Mouse (Mus musculus): ENCODE data around the gene Capza1. TPM values are rescaled to one million over a fixed set of nuclear protein-coding genes. Genes with fewer than 3 reads are reported as not detected.

The Capza1 gene
- polyA plus RNA-seq, 1 experiment from 2014 or later = 245 TPM

DNA sequence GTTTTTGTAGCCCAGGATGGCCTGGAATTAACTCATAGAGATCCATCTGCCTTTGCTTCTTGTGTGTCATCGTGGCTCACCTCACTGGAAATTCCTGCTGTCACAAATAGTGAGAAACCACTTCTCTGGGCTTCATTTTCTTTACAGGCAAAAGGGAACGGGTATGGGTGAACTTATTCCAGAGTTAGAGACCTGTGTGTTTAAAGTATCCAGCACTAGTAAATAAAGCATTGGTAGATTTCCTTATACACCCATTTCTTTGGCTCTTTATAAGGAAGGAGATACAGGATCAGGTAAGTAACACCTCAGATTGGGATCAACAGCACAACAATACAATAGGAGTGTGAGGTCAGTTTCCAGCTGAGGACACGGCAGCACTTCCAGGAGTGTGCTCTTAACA, 76.2 kb downstream of the Capza1 start, which contains the start of gene Rhoc:
Gene Rhoc, plus strand, starts transcription at position 301 of the 400 bp plus-strand sequence.
- H3K9me3 ChIP-seq (ENCODE audit: control insufficient read depth, low read length) = no peaks in the 10 kb centered on the region
- DNase-seq (ENCODE audit: low spot score) (no peak), ATAC-seq (ENCODE audit: low FRiP score) (peak; percentile 29)
- H3K36me3 ChIP-seq (ENCODE audit: control insufficient read depth, insufficient read depth, low read length) = no peaks in the 10 kb centered on the region
- H3K9ac ChIP-seq (ENCODE audit: low read depth, low read length) = peak within 1 kb of the TSS; percentile 70
- peak within 1 kb of the TSS; percentile 65 for H3K4me3 ChIP-seq (ENCODE audit: low read depth, low read length)
- 36% methylated on average over 3 of the region's 3 CpGs for WGBS
- no peaks in the 10 kb centered on the region for H3K4me1 ChIP-seq (replicated peaks; ENCODE audit: control insufficient read depth, insufficient read depth, low read length)
- peaks cover 14% of the 10 kb centered on the region for H3K27me3 ChIP-seq (ENCODE audit: control insufficient read depth, insufficient read depth, low read length)
- peak within 1 kb of the TSS; percentile 93 for H3K4me2 ChIP-seq (replicated peaks; ENCODE audit: low read depth, low read length)
- H3K27ac ChIP-seq (ENCODE audit: low read depth, low read length) = peak within 1 kb of the TSS; percentile 60

DNA sequence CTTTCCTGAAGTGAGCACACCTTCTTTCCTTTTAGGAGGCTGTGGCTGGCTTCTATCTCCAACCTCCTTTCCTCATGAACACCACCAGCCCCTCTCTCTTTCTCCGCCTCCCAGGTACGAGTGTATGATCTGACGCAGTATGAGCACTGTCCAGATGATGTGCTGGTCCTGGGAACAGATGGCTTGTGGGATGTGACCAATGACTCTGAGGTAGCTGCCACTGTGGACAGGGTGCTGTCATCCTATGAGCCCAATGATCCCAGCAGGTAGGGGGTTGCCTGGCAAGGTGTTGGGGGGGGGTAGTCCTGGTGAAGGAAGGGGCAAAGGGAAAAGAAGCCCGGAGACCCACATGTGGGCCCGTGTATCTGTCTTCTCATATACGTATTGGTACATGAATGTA, 79.0 kb downstream of the Capza1 start:
- no peaks in the 10 kb centered on the region for H3K36me3 ChIP-seq (ENCODE audit: control insufficient read depth, insufficient read depth, low read length)
- WGBS = 92% methylated on average over 6 of the region's 6 CpGs
- H3K9ac ChIP-seq (ENCODE audit: low read depth, low read length) = no peak overlapping the region
- H3K4me3 ChIP-seq (ENCODE audit: low read depth, low read length) = no peak overlapping the region
- H3K9me3 ChIP-seq (ENCODE audit: control insufficient read depth, low read length) = no peaks in the 10 kb centered on the region
- H3K4me1 ChIP-seq (replicated peaks; ENCODE audit: control insufficient read depth, insufficient read depth, low read length) = peaks cover 6% of the 10 kb centered on the region
- no peak overlapping the region for H3K27ac ChIP-seq (ENCODE audit: low read depth, low read length)
- ATAC-seq (ENCODE audit: low FRiP score) (no peak), DNase-seq (ENCODE audit: low spot score) (no peak)
- H3K27me3 ChIP-seq (ENCODE audit: control insufficient read depth, insufficient read depth, low read length) = peaks cover 42% of the 10 kb centered on the region
- no peak overlapping the region for H3K4me2 ChIP-seq (replicated peaks; ENCODE audit: low read depth, low read length)

DNA sequence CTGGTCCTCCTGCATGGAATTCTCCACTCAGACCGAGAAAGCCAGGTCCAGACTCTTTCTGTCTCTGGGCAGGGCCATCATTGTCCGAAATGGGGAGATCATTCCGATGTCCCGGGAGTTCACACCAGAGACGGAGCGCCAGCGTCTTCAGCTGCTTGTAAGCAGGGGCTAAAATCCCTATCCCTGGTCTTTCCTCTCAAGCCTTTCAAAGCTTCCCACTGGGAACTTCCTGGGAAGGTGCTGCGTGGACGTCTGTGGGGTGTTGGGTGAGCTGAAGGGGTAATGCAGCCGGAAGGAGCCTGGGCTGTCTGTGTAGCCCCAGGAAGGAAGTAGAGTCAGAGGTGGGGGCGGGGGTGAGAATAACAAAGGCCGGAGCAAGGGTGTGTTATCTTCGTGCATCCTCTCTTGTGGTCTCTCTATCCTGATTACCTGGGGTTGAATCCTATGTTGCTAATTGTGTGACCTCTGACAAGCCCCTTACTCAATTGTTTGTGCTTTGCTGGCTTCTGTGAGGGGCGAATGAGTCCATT, 80.3 kb downstream of the Capza1 start:
- Histone ChIP-seq H3K36me3 (ENCODE audit: control insufficient read depth, insufficient read depth, low read length) (no peaks in the 10 kb centered on the region), H3K9me3 (ENCODE audit: control insufficient read depth, low read length) (no peaks in the 10 kb centered on the region), H3K4me3 (ENCODE audit: low read depth, low read length) (no peak overlapping the region), H3K4me2 (replicated peaks; ENCODE audit: low read depth, low read length) (no peak overlapping the region), H3K27ac (ENCODE audit: low read depth, low read length) (no peak overlapping the region), H3K4me1 (replicated peaks; ENCODE audit: control insufficient read depth, insufficient read depth, low read length) (peaks cover 6% of the 10 kb centered on the region), H3K27me3 (ENCODE audit: control insufficient read depth, insufficient read depth, low read length) (peaks cover 53% of the 10 kb centered on the region), H3K9ac (ENCODE audit: low read depth, low read length) (no peak overlapping the region)
- no peak for DNase-seq (ENCODE audit: low spot score)
- no peak for ATAC-seq (ENCODE audit: low FRiP score)
- 40% methylated on average over 14 of the region's 14 CpGs for WGBS

DNA sequence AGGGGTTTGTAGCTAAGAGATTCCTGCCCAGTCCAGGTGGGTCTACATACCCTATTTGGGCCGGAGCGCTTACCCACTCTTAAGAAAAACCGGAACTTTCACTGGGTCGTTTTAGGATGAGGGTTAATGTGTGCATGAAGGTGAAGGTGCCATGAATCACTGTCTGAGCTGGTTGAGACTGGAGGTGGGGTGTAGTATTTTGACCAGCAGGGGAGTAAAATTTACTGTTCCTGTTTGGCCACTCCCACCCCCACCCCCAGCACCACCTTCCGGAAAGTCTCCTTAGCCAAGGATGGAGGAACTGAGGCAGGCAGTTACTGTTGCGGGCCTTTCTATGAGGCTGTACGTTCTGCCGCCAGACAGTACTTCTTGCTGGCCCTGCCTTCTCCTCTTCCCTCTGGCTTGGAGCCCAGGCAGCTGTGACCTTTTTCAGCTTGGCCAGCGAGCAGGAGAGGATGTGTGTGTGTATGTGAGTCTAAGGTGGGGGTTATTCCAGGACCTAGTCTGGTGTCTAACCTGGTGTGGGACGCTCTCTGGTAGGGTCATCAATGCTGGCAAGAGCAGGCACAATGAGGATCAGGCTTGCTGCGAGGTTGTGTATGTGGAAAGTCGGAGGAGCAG, 82.1 kb downstream of the Capza1 start:
- DNase-seq (ENCODE audit: low spot score) = no peak
- no peak for ATAC-seq (ENCODE audit: low FRiP score)
- H3K4me3 ChIP-seq (ENCODE audit: low read depth, low read length) = no peak overlapping the region
- H3K27me3 ChIP-seq (ENCODE audit: control insufficient read depth, insufficient read depth, low read length) = peaks cover 71% of the 10 kb centered on the region
- 13% methylated on average over 12 of the region's 12 CpGs for WGBS
- no peak overlapping the region; the same call in 1 of the 2 replicates for H3K4me2 ChIP-seq (replicated peaks; ENCODE audit: low read depth, low read length)
- no peak overlapping the region for H3K27ac ChIP-seq (ENCODE audit: low read depth, low read length)
- no peaks in the 10 kb centered on the region for H3K9me3 ChIP-seq (ENCODE audit: control insufficient read depth, low read length)
- H3K4me1 ChIP-seq (replicated peaks; ENCODE audit: control insufficient read depth, insufficient read depth, low read length) = peaks cover 6% of the 10 kb centered on the region
- no peaks in the 10 kb centered on the region for H3K36me3 ChIP-seq (ENCODE audit: control insufficient read depth, insufficient read depth, low read length)
- no peak overlapping the region for H3K9ac ChIP-seq (ENCODE audit: low read depth, low read length)

DNA sequence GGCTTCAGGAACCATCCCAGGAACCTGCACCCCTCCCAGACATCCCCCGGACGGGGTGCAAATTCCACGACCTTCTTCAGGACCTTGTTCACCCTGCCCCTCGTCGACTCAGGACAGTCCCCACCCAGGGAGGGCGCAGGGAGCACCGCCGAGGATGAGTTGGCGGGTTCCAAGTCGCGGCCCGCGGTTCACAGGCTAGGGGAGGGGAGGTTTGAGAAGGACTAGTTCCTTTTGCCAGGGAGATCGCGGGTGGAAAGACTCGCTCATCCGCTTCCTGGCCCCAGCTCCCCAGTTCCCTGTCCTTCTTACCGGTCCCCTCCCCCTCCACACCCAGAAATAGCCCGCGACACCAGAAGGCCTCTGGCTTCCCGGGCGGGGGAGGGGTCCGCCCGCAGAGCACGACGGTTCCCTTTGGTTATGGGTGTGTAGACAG, 82.8 kb downstream of the Capza1 start, which contains the start of gene Fam19a3:
Gene Fam19a3, minus strand, starts transcription at position 370 of the 433 bp plus-strand sequence.
- H3K4me3 ChIP-seq (ENCODE audit: low read depth, low read length) = peak within 1 kb of the TSS; percentile 40
- no peaks in the 10 kb centered on the region for H3K36me3 ChIP-seq (ENCODE audit: control insufficient read depth, insufficient read depth, low read length)
- ATAC-seq (ENCODE audit: low FRiP score) (peak; percentile 8; the same call in 1 of the 2 replicates), DNase-seq (ENCODE audit: low spot score) (no peak)
- peak within 1 kb of the TSS; percentile 87 for H3K4me2 ChIP-seq (replicated peaks; ENCODE audit: low read depth, low read length)
- H3K27me3 ChIP-seq (ENCODE audit: control insufficient read depth, insufficient read depth, low read length) = peaks cover 78% of the 10 kb centered on the region
- 1% methylated on average over 25 of the region's 26 CpGs for WGBS
- H3K9me3 ChIP-seq (ENCODE audit: control insufficient read depth, low read length) = no peaks in the 10 kb centered on the region
- H3K4me1 ChIP-seq (replicated peaks; ENCODE audit: control insufficient read depth, insufficient read depth, low read length) = peaks cover 6% of the 10 kb centered on the region
- H3K27ac ChIP-seq (ENCODE audit: low read depth, low read length) = no peak within 1 kb of the TSS
- H3K9ac ChIP-seq (ENCODE audit: low read depth, low read length) = peak within 1 kb of the TSS; percentile 29; the same call in 1 of the 2 replicates

DNA sequence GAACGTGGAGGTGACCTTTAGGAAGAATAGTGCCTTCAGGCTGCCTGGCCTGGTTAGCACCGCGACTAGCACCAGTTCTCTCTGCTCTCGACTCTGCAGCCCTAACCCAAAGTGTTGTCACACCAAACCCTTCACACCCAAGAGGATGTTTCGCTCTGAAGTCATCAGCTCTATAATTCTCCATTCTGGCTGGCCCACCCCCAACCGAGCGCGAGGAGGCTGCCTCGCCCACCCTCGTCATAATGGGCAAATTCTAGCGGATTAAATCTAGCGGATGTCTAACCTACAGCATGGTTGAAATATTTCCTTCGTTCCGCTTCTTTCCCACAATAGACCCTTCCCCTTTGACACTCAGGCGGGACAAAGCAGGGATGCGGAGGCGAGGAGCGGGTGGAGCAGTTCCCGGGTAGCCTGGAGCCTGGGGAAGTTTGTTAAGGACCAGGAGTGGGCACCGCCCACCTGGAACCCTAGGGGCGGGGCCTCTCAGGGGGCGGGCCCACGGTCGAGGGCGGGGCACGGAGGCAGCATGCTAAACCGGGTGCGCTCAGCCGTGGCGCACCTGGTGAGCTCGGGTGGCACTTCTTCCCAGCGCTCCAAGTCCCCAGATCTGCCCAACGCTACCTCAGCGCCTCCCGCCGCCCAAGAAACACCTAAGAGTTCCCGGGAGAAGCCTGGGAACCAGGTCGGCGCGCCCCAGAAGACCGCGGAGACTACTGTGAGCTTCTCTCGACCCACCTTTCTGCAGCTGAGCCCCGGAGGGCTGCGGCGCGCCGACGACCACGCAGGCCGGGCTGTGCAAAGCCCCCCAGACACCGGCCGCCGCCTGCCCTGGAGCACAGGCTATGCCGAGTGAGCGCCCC, 83.5 kb downstream of the Capza1 start, which contains the start of gene Ppm1j:
Gene Ppm1j, plus strand, starts transcription at position 496 of the 860 bp plus-strand sequence.
- Histone ChIP-seq H3K9ac (ENCODE audit: low read depth, low read length) (peak within 1 kb of the TSS; percentile 29; the same call in 1 of the 2 replicates), H3K4me1 (replicated peaks; ENCODE audit: control insufficient read depth, insufficient read depth, low read length) (peaks cover 6% of the 10 kb centered on the region), H3K4me2 (replicated peaks; ENCODE audit: low read depth, low read length) (peak within 1 kb of the TSS; percentile 87), H3K27ac (ENCODE audit: low read depth, low read length) (no peak within 1 kb of the TSS), H3K36me3 (ENCODE audit: control insufficient read depth, insufficient read depth, low read length) (no peaks in the 10 kb centered on the region), H3K27me3 (ENCODE audit: control insufficient read depth, insufficient read depth, low read length) (peaks cover 84% of the 10 kb centered on the region), H3K4me3 (ENCODE audit: low read depth, low read length) (peak within 1 kb of the TSS; percentile 40), H3K9me3 (ENCODE audit: control insufficient read depth, low read length) (no peaks in the 10 kb centered on the region)
- peak; percentile 56 for ATAC-seq (ENCODE audit: low FRiP score)
- DNase-seq (ENCODE audit: low spot score) = peak; percentile 72
- under 1% methylated on average over 56 of the region's 56 CpGs for WGBS

DNA sequence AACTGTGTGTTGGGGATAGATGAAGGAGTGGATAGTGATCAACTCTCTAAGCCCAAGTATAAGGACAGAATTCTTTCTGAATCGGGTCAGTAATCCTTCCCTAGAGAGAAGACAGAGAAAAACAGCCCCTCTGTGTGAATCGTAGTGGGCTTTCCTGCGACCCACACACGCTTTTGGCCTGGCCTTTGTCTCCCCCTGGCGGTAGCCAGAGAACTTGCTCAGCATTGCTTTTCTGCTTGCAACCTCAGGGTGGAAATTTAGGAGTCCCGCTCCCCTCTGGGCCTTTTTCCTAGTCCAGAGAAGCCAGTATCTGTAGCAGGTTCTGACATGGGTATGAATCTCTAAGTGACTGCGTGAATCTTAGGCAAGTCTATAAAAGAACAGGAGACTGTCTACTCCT, 84.4 kb downstream of the Capza1 start:
- WGBS = 2% methylated on average over 7 of the region's 7 CpGs
- ATAC-seq (ENCODE audit: low FRiP score) (no peak), DNase-seq (ENCODE audit: low spot score) (peak; percentile 87)
- Histone ChIP-seq H3K27ac (ENCODE audit: low read depth, low read length) (no peak overlapping the region), H3K9ac (ENCODE audit: low read depth, low read length) (no peak overlapping the region), H3K4me2 (replicated peaks; ENCODE audit: low read depth, low read length) (no peak overlapping the region), H3K9me3 (ENCODE audit: control insufficient read depth, low read length) (no peaks in the 10 kb centered on the region), H3K36me3 (ENCODE audit: control insufficient read depth, insufficient read depth, low read length) (no peaks in the 10 kb centered on the region), H3K4me3 (ENCODE audit: low read depth, low read length) (no peak overlapping the region), H3K4me1 (replicated peaks; ENCODE audit: control insufficient read depth, insufficient read depth, low read length) (peaks cover 6% of the 10 kb centered on the region), H3K27me3 (ENCODE audit: control insufficient read depth, insufficient read depth, low read length) (peaks cover 86% of the 10 kb centered on the region)

DNA sequence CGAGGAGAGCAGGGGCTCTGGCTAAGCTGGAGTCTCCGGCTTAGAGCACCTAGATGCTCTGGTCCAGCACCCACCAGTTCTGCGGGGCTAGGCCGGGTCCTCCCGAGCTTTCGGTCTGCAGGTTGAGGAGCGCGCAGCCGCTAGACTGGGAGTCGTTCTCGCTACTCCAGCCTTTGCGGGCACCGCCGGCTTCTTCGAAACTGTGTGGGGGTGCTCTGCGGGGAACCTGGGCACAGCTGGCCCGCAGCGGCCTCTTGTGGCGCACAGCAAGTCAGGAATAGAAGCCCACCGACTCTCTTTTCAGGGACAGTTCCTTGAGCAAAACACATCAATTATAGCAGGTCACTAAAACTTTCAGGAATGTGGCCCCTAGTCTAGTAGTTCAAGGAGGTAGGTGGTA, 87.0 kb downstream of the Capza1 start:
- peaks cover 67% of the 10 kb centered on the region for H3K27me3 ChIP-seq (ENCODE audit: control insufficient read depth, insufficient read depth, low read length)
- ATAC-seq (ENCODE audit: low FRiP score) = no peak; the same call in 1 of the 2 replicates
- peaks cover 6% of the 10 kb centered on the region for H3K4me1 ChIP-seq (replicated peaks; ENCODE audit: control insufficient read depth, insufficient read depth, low read length)
- DNase-seq (ENCODE audit: low spot score) = peak; percentile 70
- no peaks in the 10 kb centered on the region for H3K36me3 ChIP-seq (ENCODE audit: control insufficient read depth, insufficient read depth, low read length)
- H3K27ac ChIP-seq (ENCODE audit: low read depth, low read length) = no peak overlapping the region
- H3K4me2 ChIP-seq (replicated peaks; ENCODE audit: low read depth, low read length) = peak overlapping the region; percentile 53
- peak overlapping the region; percentile 18; the same call in 1 of the 2 replicates for H3K4me3 ChIP-seq (ENCODE audit: low read depth, low read length)
- 1% methylated on average over 20 of the region's 20 CpGs for WGBS
- H3K9ac ChIP-seq (ENCODE audit: low read depth, low read length) = 0 out of 2 replicates have a peak overlapping the region, but pooled peaks have one; percentile 12
- H3K9me3 ChIP-seq (ENCODE audit: control insufficient read depth, low read length) = no peaks in the 10 kb centered on the region
